Mouse (Mus musculus) forebrain, embryonic 10.5 days (tissue): ENCODE results near the gene Ykt6. TPM values are rescaled to one million over a fixed set of nuclear protein-coding genes. Genes with fewer than 3 reads are reported as not detected.
A peak's percentile ranks its signal among the peaks of the same experiment; 100 is the strongest.

Experiments used
- DNase-seq: peaks from one replicate; pipeline ENCODE4 v3.0.0-alpha.2; 2017; ENCODE audit warnings: low spot score; ENCODE audit errors: extremely low spot score
- H3K27ac ChIP-seq: fragments of 300-500 bp; sonication (generic); 2 replicates; pipeline ENCODE4 v1.5.1; 2016; ENCODE audit warnings: mild to moderate bottlenecking
- H3K27me3 ChIP-seq: fragments of 300-500 bp; sonication (generic); 2 replicates; pipeline ENCODE4 v1.6.1; 2016; ENCODE audit warnings: mild to moderate bottlenecking; ENCODE audit not compliant: poor library complexity, severe bottlenecking
- H3K36me3 ChIP-seq: fragments of 300-500 bp; sonication (generic); replicated peaks from 2 replicates; pipeline ENCODE4 v1.6.1; 2016; ENCODE audit warnings: mild to moderate bottlenecking, moderate library complexity
- H3K4me1 ChIP-seq: fragments of 300-500 bp; sonication (generic); 2 replicates; pipeline ENCODE4 v1.6.1; 2016
- H3K4me3 ChIP-seq: fragments of 300-500 bp; sonication (generic); 2 replicates; pipeline ENCODE4 v1.5.1; 2016; ENCODE audit warnings: mild to moderate bottlenecking, moderate library complexity
- H3K9me3 ChIP-seq: fragments of 300-500 bp; sonication (generic); 2 replicates; pipeline ENCODE4 v1.6.1; 2016; ENCODE audit warnings: mild to moderate bottlenecking, moderate library complexity
- WGBS: fragments of 180-500 bp; shearing (Covaris S2); methylation state at CpG from one replicate; pipeline ENCODE4 v1.1.7; 2016; 5-methylcytosine and 5-hydroxymethylcytosine counted together
- polyA plus RNA-seq: library from polyadenylated mRNA; unstranded; fragments of >200 nt; fragmentation: Nextera tagmentation; extraction: Ambion mirVana; gene quantifications from 2 replicates; pipeline ENCODE4 v1.2.1, GENCODE M21; 2016

The Ykt6 gene
- polyA plus RNA-seq, 1 experiment from 2014 or later: 65.5 TPM

- 94% methylated on average over 2 of the region's 2 CpGs for WGBS
- Histone ChIP-seq H3K9me3 (no peaks in the 10 kb centered on the region), H3K27me3 (no peaks in the 10 kb centered on the region), H3K27ac (no peak overlapping the region), H3K36me3 (no peaks in the 10 kb centered on the region), H3K4me1 (peaks cover 24% of the 10 kb centered on the region), H3K4me3 (no peak overlapping the region)
- DNase-seq: no peak
Observed at GRCm38 (mm10) chr11:5980108-5980507, 24.6 kb downstream of the Ykt6 start.

GRCm38 (mm10) chr11:5980561-5980960 is 25.1 kb downstream of the Ykt6 start:
- Histone ChIP-seq H3K27ac (no peak overlapping the region), H3K4me1 (peaks cover 24% of the 10 kb centered on the region), H3K27me3 (no peaks in the 10 kb centered on the region), H3K4me3 (no peak overlapping the region), H3K36me3 (no peaks in the 10 kb centered on the region), H3K9me3 (no peaks in the 10 kb centered on the region)
- no peak for DNase-seq
- 71% methylated on average over 8 of the region's 8 CpGs for WGBS

- H3K9me3 ChIP-seq: no peaks in the 10 kb centered on the region
- no peak overlapping the region for H3K27ac ChIP-seq
- 90% methylated on average over 7 of the region's 7 CpGs for WGBS
Observed at GRCm38 (mm10) chr11:5981323-5981722, 25.8 kb downstream of the Ykt6 start.

GRCm38 (mm10) chr11:5983629-5984028 is 28.1 kb downstream of the Ykt6 start:
- H3K27ac ChIP-seq: no peak overlapping the region
- no peaks in the 10 kb centered on the region for H3K36me3 ChIP-seq
- H3K9me3 ChIP-seq: no peaks in the 10 kb centered on the region
- 89% methylated on average over 5 of the region's 5 CpGs for WGBS
- peaks cover 8% of the 10 kb centered on the region for H3K4me1 ChIP-seq
- DNase-seq: no peak
- no peaks in the 10 kb centered on the region for H3K27me3 ChIP-seq
- no peak overlapping the region for H3K4me3 ChIP-seq

More at GRCm38 (mm10) chr11:5981323-5981722, 25.8 kb downstream of the Ykt6 start:
- Histone ChIP-seq H3K27me3 (no peaks in the 10 kb centered on the region), H3K36me3 (no peaks in the 10 kb centered on the region), H3K4me1 (peaks cover 16% of the 10 kb centered on the region), H3K4me3 (no peak overlapping the region)
- DNase-seq: no peak

GRCm38 (mm10) chr11:5988126-5988525 is 32.6 kb downstream of the Ykt6 start:
- Histone ChIP-seq H3K27ac (no peak overlapping the region), H3K4me3 (no peak overlapping the region), H3K27me3 (no peaks in the 10 kb centered on the region), H3K4me1 (no peaks in the 10 kb centered on the region), H3K36me3 (no peaks in the 10 kb centered on the region), H3K9me3 (no peaks in the 10 kb centered on the region)
- 81% methylated on average over 10 of the region's 10 CpGs for WGBS
- no peak for DNase-seq

GRCm38 (mm10) chr11:5989954-5990593 is 34.6 kb downstream of the Ykt6 start:
- no peak for DNase-seq
- no peak overlapping the region for H3K4me3 ChIP-seq
- no peak overlapping the region for H3K27ac ChIP-seq
- no peaks in the 10 kb centered on the region for H3K27me3 ChIP-seq
- 86% methylated on average over 16 of the region's 16 CpGs for WGBS
- no peaks in the 10 kb centered on the region for H3K4me1 ChIP-seq
- H3K36me3 ChIP-seq: no peaks in the 10 kb centered on the region
- H3K9me3 ChIP-seq: no peaks in the 10 kb centered on the region

GRCm38 (mm10) chr11:5990910-5991309 is 35.4 kb downstream of the Ykt6 start:
- no peaks in the 10 kb centered on the region for H3K4me1 ChIP-seq
- H3K27me3 ChIP-seq: no peaks in the 10 kb centered on the region
- H3K9me3 ChIP-seq: no peaks in the 10 kb centered on the region
- H3K36me3 ChIP-seq: no peaks in the 10 kb centered on the region
- DNase-seq: peak; percentile 57
- WGBS: 35% methylated on average over 4 of the region's 4 CpGs
- peak overlapping the region; percentile 40; the same call in 1 of the 2 replicates for H3K27ac ChIP-seq
- H3K4me3 ChIP-seq: no peak overlapping the region

GRCm38 (mm10) chr11:5994212-5994611 is 38.7 kb downstream of the Ykt6 start:
- Histone ChIP-seq H3K4me1 (no peaks in the 10 kb centered on the region), H3K9me3 (no peaks in the 10 kb centered on the region), H3K4me3 (no peak overlapping the region), H3K27ac (no peak overlapping the region), H3K27me3 (no peaks in the 10 kb centered on the region), H3K36me3 (no peaks in the 10 kb centered on the region)
- no peak for DNase-seq
- WGBS: 95% methylated on average over 5 of the region's 5 CpGs

- 77% methylated on average over 3 of the region's 3 CpGs for WGBS
- DNase-seq: no peak
- Histone ChIP-seq H3K4me3 (no peak overlapping the region), H3K4me1 (peaks cover 5% of the 10 kb centered on the region), H3K27ac (no peak overlapping the region), H3K27me3 (no peaks in the 10 kb centered on the region), H3K9me3 (no peaks in the 10 kb centered on the region), H3K36me3 (no peaks in the 10 kb centered on the region)
Observed at GRCm38 (mm10) chr11:5994880-5995279, 39.4 kb downstream of the Ykt6 start.

GRCm38 (mm10) chr11:5995989-5996388 is 40.5 kb downstream of the Ykt6 start:
- WGBS: 16% methylated on average over 8 of the region's 8 CpGs
- Histone ChIP-seq H3K4me3 (no peak overlapping the region), H3K36me3 (no peaks in the 10 kb centered on the region), H3K9me3 (no peaks in the 10 kb centered on the region), H3K4me1 (peaks cover 16% of the 10 kb centered on the region), H3K27ac (no peak overlapping the region), H3K27me3 (no peaks in the 10 kb centered on the region)
- DNase-seq: peak; percentile 83

- Histone ChIP-seq H3K36me3 (no peaks in the 10 kb centered on the region), H3K4me3 (no peak overlapping the region), H3K9me3 (no peaks in the 10 kb centered on the region), H3K4me1 (peaks cover 22% of the 10 kb centered on the region), H3K27me3 (peaks cover 5% of the 10 kb centered on the region; the same call in 1 of the 2 replicates), H3K27ac (no peak overlapping the region)
- DNase-seq: no peak
- 95% methylated on average over 2 of the region's 2 CpGs for WGBS
Observed at GRCm38 (mm10) chr11:5998472-5998871, 43.0 kb downstream of the Ykt6 start.

GRCm38 (mm10) chr11:5999832-6000771 is 44.6 kb downstream of the Ykt6 start:
- Histone ChIP-seq H3K4me3 (peak overlapping the region; percentile 1; the same call in 1 of the 2 replicates), H3K36me3 (no peaks in the 10 kb centered on the region), H3K27me3 (peaks cover 21% of the 10 kb centered on the region), H3K9me3 (no peaks in the 10 kb centered on the region), H3K4me1 (peaks cover 22% of the 10 kb centered on the region), H3K27ac (peak overlapping the region; percentile 78)
- DNase-seq: peak; percentile 67
- 19% methylated on average over 8 of the region's 8 CpGs for WGBS
